Mouse (Mus musculus): Measurements from ENCODE around the gene Baz2b. TPM values are rescaled to one million over a fixed set of nuclear protein-coding genes. Genes with fewer than 3 reads are reported as not detected.

Baz2b gene
- total and polyA plus RNA-seq, 2 experiments from 2014 or later = 40.6 to 71.7 TPM

DNA sequence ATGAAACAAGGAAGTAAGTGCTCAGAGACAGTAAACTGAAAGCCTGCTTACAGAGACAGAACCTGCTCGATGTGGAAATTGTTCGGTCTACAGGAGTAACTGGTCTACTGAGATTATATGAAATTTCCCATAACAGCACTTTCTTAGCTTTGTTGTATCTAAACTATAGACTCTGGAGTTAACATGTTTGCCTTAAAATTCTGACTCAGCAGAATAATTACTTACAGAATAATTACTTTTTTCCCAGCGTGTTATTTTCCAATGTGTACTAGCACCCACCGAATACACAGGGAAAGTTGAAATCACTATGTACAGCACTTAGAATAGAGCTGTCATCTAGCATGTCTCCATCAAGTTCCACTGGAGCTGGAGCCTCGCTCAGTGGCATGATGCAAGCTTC lies 233.0 kb downstream of the Baz2b start:
- Histone ChIP-seq H3K36me3 (ENCODE audit: insufficient read depth) (peaks cover 9% of the 10 kb centered on the region; the same call in 1 of the 2 replicates), H3K27me3 (ENCODE audit: insufficient read depth, low read length) (no peaks in the 10 kb centered on the region), H3K9me3 (ENCODE audit: low read length) (no peaks in the 10 kb centered on the region), H3K4me3 (ENCODE audit: low read depth, low read length) (no peak overlapping the region), H3K4me2 (ENCODE audit: low read depth) (no peak overlapping the region), H3K4me1 (ENCODE audit: insufficient read depth) (no peaks in the 10 kb centered on the region), H3K9ac (no peak overlapping the region), H3K27ac (ENCODE audit: low read depth, low read length) (no peak overlapping the region)
- TF ChIP-seq CTCF (IDR thresholded peaks at IDR 0.05; ENCODE audit: low read depth) = no peak
- no peak for DNase-seq
- no peak for ATAC-seq
- WGBS = 94% methylated on average over 5 of the region's 5 CpGs

DNA sequence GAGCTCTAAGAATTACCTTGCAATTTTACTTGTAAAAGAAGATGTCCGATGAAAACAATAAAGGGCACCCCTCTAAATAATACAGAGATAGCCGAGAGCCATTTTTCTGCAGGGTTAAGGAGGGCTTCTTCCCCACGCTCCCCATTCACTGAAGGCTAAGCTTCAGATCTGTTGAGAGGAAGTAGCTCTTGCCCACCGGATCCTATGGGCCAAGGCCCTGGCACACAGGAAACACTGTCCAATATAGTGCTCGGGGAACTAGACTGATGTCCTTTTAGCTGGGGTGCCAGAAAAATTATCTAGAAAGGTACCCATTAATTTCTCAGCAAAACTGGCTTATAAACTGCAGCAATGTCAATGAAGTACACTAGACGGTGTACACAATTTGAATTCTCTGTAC lies 233.9 kb downstream of the Baz2b start:
- Histone ChIP-seq H3K4me2 (ENCODE audit: low read depth) (no peak overlapping the region), H3K9me3 (ENCODE audit: low read length) (no peaks in the 10 kb centered on the region), H3K9ac (no peak overlapping the region), H3K36me3 (ENCODE audit: insufficient read depth) (peaks cover 9% of the 10 kb centered on the region; the same call in 1 of the 2 replicates), H3K27me3 (ENCODE audit: insufficient read depth, low read length) (no peaks in the 10 kb centered on the region), H3K4me3 (ENCODE audit: low read depth, low read length) (no peak overlapping the region), H3K27ac (ENCODE audit: low read depth, low read length) (no peak overlapping the region), H3K4me1 (ENCODE audit: insufficient read depth) (no peaks in the 10 kb centered on the region)
- no peak for DNase-seq
- ATAC-seq = no peak
- 94% methylated on average over 6 of the region's 6 CpGs for whole genome bisulfite sequencing
- no peak for TF ChIP-seq CTCF (IDR thresholded peaks at IDR 0.05; ENCODE audit: low read depth)

DNA sequence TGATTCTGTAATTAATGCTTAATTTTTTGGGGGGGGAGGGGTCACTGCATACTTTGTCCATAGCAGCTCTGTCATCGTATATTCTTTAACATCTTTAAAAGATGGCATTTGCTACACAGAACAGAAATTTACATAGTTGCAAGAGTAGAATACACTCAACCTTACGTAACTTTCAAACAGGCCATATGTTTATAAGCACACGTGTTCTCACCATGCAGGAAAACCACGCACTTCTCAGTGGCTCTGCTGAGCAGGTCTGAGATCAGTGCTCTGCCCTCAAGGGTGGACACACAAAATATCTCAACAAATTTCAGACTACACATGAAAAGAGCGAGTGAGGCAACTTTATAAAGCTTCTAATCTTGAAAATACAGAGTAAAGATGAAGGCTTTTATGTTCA lies 235.7 kb downstream of the Baz2b start:
- Histone ChIP-seq H3K9me3 (ENCODE audit: low read length) (no peaks in the 10 kb centered on the region), H3K4me2 (ENCODE audit: low read depth) (no peak overlapping the region), H3K27me3 (ENCODE audit: insufficient read depth, low read length) (no peaks in the 10 kb centered on the region), H3K4me3 (ENCODE audit: low read depth, low read length) (no peak overlapping the region), H3K9ac (no peak overlapping the region), H3K27ac (ENCODE audit: low read depth, low read length) (no peak overlapping the region), H3K36me3 (ENCODE audit: insufficient read depth) (peaks cover 10% of the 10 kb centered on the region; the same call in 1 of the 2 replicates), H3K4me1 (ENCODE audit: insufficient read depth) (no peaks in the 10 kb centered on the region)
- no peak for ATAC-seq
- 83% methylated on average over 5 of the region's 5 CpGs for WGBS
- no peak for TF ChIP-seq CTCF (IDR thresholded peaks at IDR 0.05; ENCODE audit: low read depth)
- DNase-seq = no peak

DNA sequence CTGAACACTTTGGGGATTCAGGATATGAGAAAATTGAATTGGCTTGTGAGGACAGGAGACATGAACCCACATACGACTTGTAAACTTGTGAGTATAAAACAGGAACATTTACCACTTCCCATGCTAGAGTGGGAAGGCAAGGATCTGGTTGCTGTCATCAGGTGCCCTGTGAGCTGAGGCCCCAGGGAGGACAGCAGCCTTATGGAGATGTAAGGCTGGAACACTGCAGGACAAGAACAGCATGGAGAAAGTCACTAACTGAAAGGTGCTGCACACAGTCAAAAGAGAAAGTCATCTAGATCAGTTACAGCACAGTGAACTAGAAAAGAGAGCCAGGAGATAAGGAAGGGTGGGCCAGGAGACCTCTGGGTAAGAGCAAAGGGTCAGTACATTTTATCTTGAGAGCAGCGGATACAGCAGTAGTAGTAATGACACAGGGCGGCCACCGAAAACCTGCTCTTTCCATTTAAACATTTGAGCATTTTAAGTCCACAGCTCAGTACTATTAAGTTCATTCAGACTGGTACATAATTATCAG lies 236.5 kb downstream of the Baz2b start:
- no peak for DNase-seq

DNA sequence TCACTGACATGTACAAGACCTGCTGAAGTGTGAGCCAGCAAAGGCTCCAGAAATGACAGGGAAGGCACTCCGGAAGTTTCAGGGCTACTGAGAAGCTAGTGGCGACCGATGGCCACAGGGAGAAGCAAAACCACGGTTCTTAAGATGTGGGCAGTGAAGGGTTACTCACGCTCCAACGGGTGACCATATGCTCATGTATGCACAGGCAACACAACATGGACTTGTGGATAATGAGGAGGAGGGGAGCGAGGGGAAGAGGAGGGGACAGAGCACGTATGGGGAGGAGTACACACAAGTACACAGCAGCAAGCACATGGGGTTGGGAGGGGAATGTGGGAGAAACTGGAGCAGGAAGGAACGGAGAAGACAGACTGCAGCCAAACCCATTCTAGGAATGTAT lies 239.1 kb downstream of the Baz2b start:
- H3K27ac ChIP-seq (ENCODE audit: low read depth, low read length) = no peak overlapping the region
- no peak overlapping the region for H3K4me3 ChIP-seq (ENCODE audit: low read depth, low read length)
- WGBS = 56% methylated on average over 9 of the region's 9 CpGs
- H3K4me2 ChIP-seq (ENCODE audit: low read depth) = no peak overlapping the region
- H3K36me3 ChIP-seq (ENCODE audit: insufficient read depth) = peaks cover 16% of the 10 kb centered on the region
- H3K9ac ChIP-seq = no peak overlapping the region
- H3K9me3 ChIP-seq (ENCODE audit: low read length) = no peaks in the 10 kb centered on the region
- H3K27me3 ChIP-seq (ENCODE audit: insufficient read depth, low read length) = no peaks in the 10 kb centered on the region
- DNase-seq = no peak
- ATAC-seq = no peak
- no peaks in the 10 kb centered on the region for H3K4me1 ChIP-seq (ENCODE audit: insufficient read depth)
- TF ChIP-seq CTCF (IDR thresholded peaks at IDR 0.05; ENCODE audit: low read depth) = no peak

More for the DNA sequence above, 236.5 kb downstream of the Baz2b start:
- TF ChIP-seq CTCF (IDR thresholded peaks at IDR 0.05; ENCODE audit: low read depth) = no peak
- WGBS = 88% methylated on average over 4 of the region's 4 CpGs
- H3K4me1 ChIP-seq (ENCODE audit: insufficient read depth) = no peaks in the 10 kb centered on the region
- H3K36me3 ChIP-seq (ENCODE audit: insufficient read depth) = peaks cover 17% of the 10 kb centered on the region
- H3K9ac ChIP-seq = no peak overlapping the region
- no peak overlapping the region for H3K4me2 ChIP-seq (ENCODE audit: low read depth)
- no peak for ATAC-seq
- no peak overlapping the region for H3K4me3 ChIP-seq (ENCODE audit: low read depth, low read length)
- H3K27ac ChIP-seq (ENCODE audit: low read depth, low read length) = no peak overlapping the region
- H3K9me3 ChIP-seq (ENCODE audit: low read length) = no peaks in the 10 kb centered on the region
- H3K27me3 ChIP-seq (ENCODE audit: insufficient read depth, low read length) = no peaks in the 10 kb centered on the region

DNA sequence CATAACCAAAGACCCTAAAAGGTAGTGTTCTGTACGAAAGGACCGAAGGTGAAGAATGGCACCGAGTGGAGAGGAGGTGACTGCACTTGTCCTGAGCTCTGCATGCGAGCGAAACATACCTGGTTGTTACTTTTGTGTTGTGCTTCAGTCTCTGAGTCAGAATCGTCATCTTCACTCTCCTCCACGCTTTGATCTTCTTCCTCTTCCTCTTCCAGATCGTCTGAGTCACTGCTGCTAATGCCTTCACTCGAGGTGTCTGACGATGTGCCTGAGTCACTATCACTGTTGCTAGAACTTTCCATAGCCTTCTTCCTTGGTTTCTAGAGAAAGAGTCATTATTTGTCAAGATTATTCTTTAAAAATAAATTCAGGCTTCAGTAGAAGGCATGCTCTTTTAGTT lies 240.5 kb downstream of the Baz2b start:
- H3K4me3 ChIP-seq (ENCODE audit: low read depth, low read length) = no peak overlapping the region
- ATAC-seq (no peak), DNase-seq (no peak)
- H3K9me3 ChIP-seq (ENCODE audit: low read length) = no peaks in the 10 kb centered on the region
- WGBS = 88% methylated on average over 10 of the region's 10 CpGs
- H3K4me2 ChIP-seq (ENCODE audit: low read depth) = no peak overlapping the region
- peaks cover 13% of the 10 kb centered on the region for H3K36me3 ChIP-seq (ENCODE audit: insufficient read depth)
- H3K4me1 ChIP-seq (ENCODE audit: insufficient read depth) = no peaks in the 10 kb centered on the region
- no peaks in the 10 kb centered on the region for H3K27me3 ChIP-seq (ENCODE audit: insufficient read depth, low read length)
- TF ChIP-seq CTCF (IDR thresholded peaks at IDR 0.05; ENCODE audit: low read depth) = no peak
- H3K9ac ChIP-seq = no peak overlapping the region
- H3K27ac ChIP-seq (ENCODE audit: low read depth, low read length) = no peak overlapping the region

DNA sequence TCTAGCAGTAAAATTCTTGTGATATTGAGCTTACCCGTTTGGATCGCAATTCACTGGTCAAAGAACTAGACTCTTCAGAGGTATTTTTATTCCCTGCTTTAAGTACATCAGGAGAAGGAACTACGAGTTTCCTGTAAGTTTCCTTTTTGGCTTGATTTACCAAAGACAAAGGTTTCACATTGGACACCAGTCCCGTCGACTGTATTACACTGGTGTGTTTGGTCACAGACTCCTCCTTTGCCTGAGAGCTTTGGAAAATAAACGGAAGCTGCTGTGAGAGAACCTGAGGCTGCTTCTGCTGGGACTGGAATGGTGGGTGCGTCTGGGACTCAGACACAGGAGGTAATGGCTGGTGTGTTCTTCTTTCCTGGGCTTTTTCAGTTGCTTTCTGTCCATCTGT lies 241.0 kb downstream of the Baz2b start:
- Histone ChIP-seq H3K36me3 (ENCODE audit: insufficient read depth) (peaks cover 13% of the 10 kb centered on the region), H3K9ac (no peak overlapping the region), H3K9me3 (ENCODE audit: low read length) (no peaks in the 10 kb centered on the region), H3K4me1 (ENCODE audit: insufficient read depth) (no peaks in the 10 kb centered on the region), H3K27me3 (ENCODE audit: insufficient read depth, low read length) (no peaks in the 10 kb centered on the region), H3K27ac (ENCODE audit: low read depth, low read length) (no peak overlapping the region), H3K4me2 (ENCODE audit: low read depth) (no peak overlapping the region), H3K4me3 (ENCODE audit: low read depth, low read length) (no peak overlapping the region)
- TF ChIP-seq CTCF (IDR thresholded peaks at IDR 0.05; ENCODE audit: low read depth) = no peak
- no peak for ATAC-seq
- DNase-seq = no peak
- WGBS = 93% methylated on average over 7 of the region's 7 CpGs
